Mouse (Mus musculus) E14TG2a.4 (cell line): Measurements from ENCODE around the gene Kdm2a.

Source experiments
- H3K27me3 ChIP-seq: 2 replicates; pipeline ENCODE4 v1.6.1; 2014; ENCODE audit warnings: low read length, control low read depth; ENCODE audit not compliant: insufficient read depth
- H3K36me3 ChIP-seq: 2 replicates; pipeline ENCODE4 v1.6.1; 2014; ENCODE audit warnings: low read length, control low read depth; ENCODE audit not compliant: insufficient read depth
- H3K4me1 ChIP-seq: replicated peaks from 2 replicates; pipeline ENCODE4 v1.6.1; 2014; ENCODE audit warnings: low read depth, low read length, control low read depth
- H3K4me3 ChIP-seq: replicated peaks from 2 replicates; pipeline ENCODE4 v1.5.1; 2014; ENCODE audit warnings: mild to moderate bottlenecking, low read length
- H3K9me3 ChIP-seq: 2 replicates; pipeline ENCODE4 v1.6.1; 2014; ENCODE audit warnings: low read length, control low read depth
- CTCF ChIP-seq: conservative IDR thresholded peaks from 2 replicates; pipeline ENCODE4 v1.5.1; 2014; ENCODE audit warnings: low read length
- NANOG ChIP-seq: IDR thresholded peaks from 2 replicates; pipeline ENCODE4 v1.6.1; 2014; ENCODE audit warnings: borderline replicate concordance, low read length, mixed read lengths
- POU5F1 ChIP-seq: IDR thresholded peaks from 2 replicates; pipeline ENCODE4 v1.6.1; 2014; ENCODE audit warnings: low read length, borderline replicate concordance

Kdm2a gene

GRCm38 (mm10) chr19:4301735-4302651 lies 96.1 kb downstream of the Kdm2a start:
- Histone ChIP-seq H3K4me3 (peak overlapping the region; percentile 51), H3K4me1 (peaks cover 91% of the 10 kb centered on the region), H3K27me3 (peaks cover 1% of the 10 kb centered on the region; the same call in 1 of the 2 replicates), H3K9me3 (no peaks in the 10 kb centered on the region), H3K36me3 (peaks cover 17% of the 10 kb centered on the region; the same call in 1 of the 2 replicates)
- TF ChIP-seq NANOG: no peak
- TF ChIP-seq CTCF: no peak
- no peak for TF ChIP-seq POU5F1

- H3K4me3 ChIP-seq: peak overlapping the region; percentile 51; the same call in 1 of the 2 replicates
- no peak for TF ChIP-seq NANOG
- no peak for TF ChIP-seq CTCF
- TF ChIP-seq POU5F1: no peak
- peaks cover 92% of the 10 kb centered on the region for H3K4me1 ChIP-seq
- no peaks in the 10 kb centered on the region for H3K27me3 ChIP-seq
- no peaks in the 10 kb centered on the region for H3K9me3 ChIP-seq
- peaks cover 25% of the 10 kb centered on the region for H3K36me3 ChIP-seq
Measured at GRCm38 (mm10) chr19:4300852-4301734, 97.0 kb downstream of the Kdm2a start.

- TF ChIP-seq POU5F1: no peak
- no peak; the same call in 1 of the 2 replicates for TF ChIP-seq NANOG
- TF ChIP-seq CTCF: no peak
- H3K9me3 ChIP-seq: no peaks in the 10 kb centered on the region
- peaks cover 99% of the 10 kb centered on the region for H3K4me1 ChIP-seq
- peaks cover 31% of the 10 kb centered on the region for H3K36me3 ChIP-seq
- peak overlapping the region; percentile 48 for H3K4me3 ChIP-seq
- no peaks in the 10 kb centered on the region for H3K27me3 ChIP-seq
Measured at GRCm38 (mm10) chr19:4300271-4300704, 97.8 kb downstream of the Kdm2a start.

- Histone ChIP-seq H3K27me3 (no peaks in the 10 kb centered on the region), H3K36me3 (peaks cover 32% of the 10 kb centered on the region), H3K4me1 (peaks cover 99% of the 10 kb centered on the region), H3K4me3 (peak overlapping the region; percentile 48), H3K9me3 (no peaks in the 10 kb centered on the region)
- TF ChIP-seq NANOG (no peak), CTCF (no peak), POU5F1 (no peak)
Measured at GRCm38 (mm10) chr19:4299574-4300270, 98.4 kb downstream of the Kdm2a start.

GRCm38 (mm10) chr19:4299126-4299525 lies 99.0 kb downstream of the Kdm2a start:
- Histone ChIP-seq H3K36me3 (peaks cover 32% of the 10 kb centered on the region), H3K4me3 (no peak overlapping the region), H3K27me3 (no peaks in the 10 kb centered on the region), H3K4me1 (peaks cover 99% of the 10 kb centered on the region), H3K9me3 (no peaks in the 10 kb centered on the region)
- TF ChIP-seq NANOG (no peak), CTCF (no peak), POU5F1 (no peak)

- no peaks in the 10 kb centered on the region for H3K27me3 ChIP-seq
- H3K4me1 ChIP-seq: peaks cover 99% of the 10 kb centered on the region
- no peaks in the 10 kb centered on the region for H3K9me3 ChIP-seq
- TF ChIP-seq NANOG (no peak), CTCF (no peak), POU5F1 (no peak)
- H3K4me3 ChIP-seq: no peak overlapping the region
- H3K36me3 ChIP-seq: peaks cover 28% of the 10 kb centered on the region
Measured at GRCm38 (mm10) chr19:4298322-4299121, 99.6 kb downstream of the Kdm2a start.

- no peaks in the 10 kb centered on the region for H3K9me3 ChIP-seq
- H3K4me3 ChIP-seq: peak overlapping the region; percentile 29; the same call in 1 of the 2 replicates
- H3K4me1 ChIP-seq: peaks cover 99% of the 10 kb centered on the region
- peaks cover 27% of the 10 kb centered on the region for H3K36me3 ChIP-seq
- TF ChIP-seq CTCF (no peak; the same call in 1 of the 2 replicates), NANOG (no peak), POU5F1 (no peak)
- no peaks in the 10 kb centered on the region for H3K27me3 ChIP-seq
Measured at GRCm38 (mm10) chr19:4297851-4298250, 100.2 kb downstream of the Kdm2a start.

GRCm38 (mm10) chr19:4296611-4297010 lies 101.5 kb downstream of the Kdm2a start:
- Histone ChIP-seq H3K36me3 (peaks cover 40% of the 10 kb centered on the region), H3K9me3 (no peaks in the 10 kb centered on the region), H3K4me3 (no peak overlapping the region), H3K27me3 (no peaks in the 10 kb centered on the region), H3K4me1 (peaks cover 88% of the 10 kb centered on the region)
- no peak for TF ChIP-seq CTCF
- no peak for TF ChIP-seq POU5F1
- no peak for TF ChIP-seq NANOG
